Mouse (Mus musculus) cerebellum, postnatal 10 days (tissue): ENCODE results near the gene Hs3st1.
"Not testable (repeated sequence)": the region's sequence is repeated elsewhere in the genome, so short reads cannot be mapped to it uniquely, and the experiment has no call there.

ENCODE experiments used
- DNase-seq, 2 experiments: peaks; one replicate each; pipeline ENCODE4 v3.0.0; 2021; ENCODE audit warnings: mixed read lengths in 2 of 2

Gene Hs3st1

DNA sequence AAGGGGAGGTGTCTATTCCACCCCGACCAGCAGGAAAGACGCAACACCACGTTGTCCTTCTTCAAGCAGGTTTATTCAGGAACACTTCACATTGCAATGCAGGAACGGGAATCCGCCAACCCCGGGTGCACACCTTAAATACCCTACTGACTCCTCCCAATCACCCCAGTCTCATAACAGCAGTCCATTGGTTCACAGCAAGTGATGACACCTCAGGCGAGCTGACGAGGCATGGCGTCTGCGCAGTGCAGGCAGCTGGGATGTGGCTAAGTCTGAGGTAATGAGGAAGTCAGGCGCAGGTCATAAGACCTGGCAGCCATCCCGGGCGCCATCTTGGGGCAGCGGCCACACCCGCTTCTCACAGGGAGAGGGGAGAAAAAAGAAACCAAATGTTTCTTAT is at the start of gene Hs3st1:
Gene Hs3st1 (minus strand): TSS at position 101 of the 400 bp plus-strand sequence.
- DNase-seq: not testable (repeated sequence)

DNA sequence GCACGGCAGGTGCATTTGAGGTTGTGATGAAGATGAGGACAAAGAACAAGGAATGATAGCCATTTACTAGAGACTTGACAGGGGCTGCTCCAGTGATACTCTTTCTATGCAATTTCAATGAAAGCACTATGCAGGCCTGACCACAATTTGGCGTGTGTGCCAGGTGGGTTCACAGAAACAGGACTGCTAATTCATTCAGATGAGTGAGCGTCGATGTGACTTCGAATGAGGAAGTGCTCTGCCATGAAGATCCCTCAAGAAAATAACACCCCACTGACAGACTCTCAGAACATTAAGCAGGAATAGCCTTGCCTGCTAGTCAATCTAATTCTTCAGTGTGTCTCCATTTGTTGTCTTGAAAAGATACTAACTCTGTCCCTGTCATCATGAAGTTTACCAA is 49.4 kb upstream of the Hs3st1 start:
- no peak for DNase-seq

DNA sequence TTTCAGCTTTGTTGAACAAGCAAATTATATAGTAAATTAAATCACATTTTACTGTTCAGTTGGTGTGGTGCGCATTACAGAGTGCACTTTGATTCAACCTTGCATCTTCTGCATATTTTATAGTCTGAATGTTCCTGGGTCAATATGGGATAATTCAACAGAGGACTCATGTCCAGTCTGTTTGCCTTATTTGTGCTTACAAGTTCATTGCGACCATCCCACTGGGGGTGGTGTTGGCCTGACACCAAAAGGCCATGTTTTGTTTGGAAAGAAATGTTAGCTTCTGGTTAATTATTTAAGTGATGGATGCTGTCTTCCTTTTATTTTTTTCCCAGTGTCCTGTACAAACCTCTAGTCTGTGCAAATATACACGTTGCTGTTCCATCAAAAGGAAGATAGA is 48.7 kb upstream of the Hs3st1 start:
- peak; percentile 8 to 11 for DNase-seq

DNA sequence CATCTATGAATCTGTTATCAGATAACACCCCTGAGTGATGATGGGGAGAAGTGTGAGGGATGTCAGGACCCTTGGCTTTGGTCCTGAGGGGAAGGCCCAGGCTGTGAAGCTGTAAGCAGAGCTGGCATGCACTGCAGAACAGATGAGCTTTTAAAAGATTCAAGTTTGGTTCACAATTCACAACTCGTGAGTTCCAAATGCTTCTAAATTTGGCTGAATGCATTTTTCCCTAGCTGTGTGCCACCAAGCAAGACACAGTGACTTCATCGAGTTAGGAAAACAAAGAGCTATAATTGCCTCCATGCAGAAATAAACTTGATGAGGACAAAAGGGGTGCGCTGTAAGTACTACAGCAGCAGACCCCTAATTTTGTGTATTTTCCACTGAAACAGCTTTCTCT is 48.2 kb upstream of the Hs3st1 start:
- DNase-seq: peak in 1 of 2 experiments; percentile 3

DNA sequence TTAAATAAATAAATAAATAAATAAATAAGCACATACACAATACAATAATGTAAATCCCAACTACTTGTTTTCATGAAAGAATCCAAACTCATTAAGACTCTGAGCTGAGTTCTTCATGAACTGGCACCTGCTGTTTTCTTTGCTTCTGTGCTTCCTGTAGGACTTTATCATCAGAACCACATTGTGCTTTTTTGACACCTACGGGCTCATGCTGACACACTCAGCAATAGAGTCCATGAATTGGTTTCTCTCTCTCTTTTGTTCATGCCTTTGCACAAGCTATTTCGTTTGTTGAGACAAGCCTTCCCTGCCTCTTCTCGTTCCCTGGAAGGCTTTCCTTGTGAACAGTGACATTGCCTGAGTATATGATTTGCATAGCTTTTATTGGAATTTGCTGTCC is 46.8 kb upstream of the Hs3st1 start:
- DNase-seq: no peak

DNA sequence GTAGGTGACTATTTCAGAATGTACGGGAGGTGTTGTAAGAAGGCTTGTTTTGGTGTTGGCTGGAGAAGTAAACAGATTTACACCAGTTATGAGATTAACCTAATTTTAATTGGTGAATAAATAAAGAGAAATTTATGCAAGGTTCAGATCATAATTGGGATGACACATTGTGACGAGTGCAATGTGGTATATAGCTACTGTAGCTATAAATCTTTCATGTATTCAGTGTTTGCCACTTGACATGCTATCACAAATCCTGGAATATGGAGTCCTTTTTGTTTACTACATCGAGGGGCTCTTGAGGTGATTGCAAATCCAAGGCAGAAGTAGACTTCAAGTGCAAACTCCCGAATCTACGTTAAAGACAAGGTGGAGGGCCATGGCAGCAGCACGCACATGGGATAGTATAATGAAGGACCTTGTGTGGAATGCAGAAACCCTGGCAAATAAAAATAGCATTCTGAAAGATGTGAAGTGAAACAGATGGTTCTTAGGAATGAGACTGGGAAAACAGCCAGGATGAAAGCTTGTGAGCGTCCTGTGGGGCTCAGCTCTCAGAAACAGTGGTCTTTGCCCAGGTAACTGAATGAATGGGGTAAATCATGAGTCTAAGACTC is 21.9 kb upstream of the Hs3st1 start:
- peak; percentile 63 to 80 for DNase-seq

DNA sequence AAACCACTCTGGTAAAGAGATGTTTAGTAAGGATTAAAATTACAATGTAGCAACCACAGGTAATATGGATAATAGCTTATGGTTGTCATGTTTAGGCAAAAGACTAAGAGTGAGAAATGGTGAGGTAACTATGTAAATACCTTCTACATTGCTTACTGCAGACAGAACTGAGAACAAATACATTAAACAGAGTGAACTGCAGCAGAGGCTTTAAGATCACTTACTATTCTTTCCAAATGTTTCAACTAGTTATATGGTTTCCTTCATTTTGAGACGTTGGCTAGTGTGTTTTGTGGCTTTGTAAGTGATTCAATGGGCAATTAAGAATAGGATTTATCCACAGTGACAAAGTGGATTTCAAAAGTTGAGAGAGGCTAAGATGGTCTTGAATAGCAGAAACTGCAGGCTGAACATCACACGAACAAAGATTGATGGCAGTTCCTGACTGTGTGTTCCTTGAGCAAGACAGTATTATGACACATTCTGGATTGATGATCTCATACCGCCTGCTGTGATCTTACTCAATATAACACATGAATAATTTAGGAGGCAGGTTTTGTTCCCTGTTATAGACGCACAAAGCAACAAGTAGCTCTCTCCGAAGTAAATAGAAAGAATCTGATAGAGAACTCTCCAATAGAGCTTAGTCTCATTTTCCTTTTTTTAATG is 16.5 kb upstream of the Hs3st1 start:
- DNase-seq: no peak

DNA sequence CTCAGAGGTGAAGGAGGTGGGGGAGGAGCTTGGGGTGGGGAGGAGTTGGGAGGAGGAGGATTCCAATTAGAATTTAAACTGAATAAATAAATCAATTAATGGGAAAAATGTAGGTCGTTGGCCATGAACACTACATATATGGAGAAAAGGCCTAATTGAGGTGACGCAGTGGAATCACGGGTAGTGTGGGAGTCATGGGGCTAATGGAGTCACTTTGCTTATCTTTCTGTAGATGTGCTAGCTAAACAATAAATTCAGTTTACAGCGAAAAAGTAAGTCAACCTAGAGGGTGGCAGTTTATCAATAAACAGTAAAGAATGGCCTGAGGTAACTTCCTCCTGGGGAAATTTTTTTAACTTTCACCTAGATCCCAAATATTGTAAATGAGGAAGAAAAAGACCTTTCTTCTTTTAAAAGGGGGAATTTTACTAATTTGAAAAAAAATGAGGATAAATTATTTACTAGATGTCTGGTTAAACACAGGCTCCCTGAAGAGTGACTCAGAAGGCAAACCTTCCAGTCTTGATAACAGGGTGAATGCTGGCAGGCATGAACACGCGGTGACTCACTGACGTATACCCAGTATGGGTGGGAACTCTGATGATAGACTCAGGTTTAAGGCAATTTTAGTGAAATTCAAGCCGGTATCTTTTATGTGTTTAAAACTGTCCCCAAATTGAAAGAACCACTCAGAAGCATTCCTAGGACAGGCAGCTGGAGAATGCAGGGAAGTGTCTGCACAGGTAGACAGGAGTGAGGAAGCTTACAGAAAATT is 6.6 kb upstream of the Hs3st1 start:
- no peak for DNase-seq

DNA sequence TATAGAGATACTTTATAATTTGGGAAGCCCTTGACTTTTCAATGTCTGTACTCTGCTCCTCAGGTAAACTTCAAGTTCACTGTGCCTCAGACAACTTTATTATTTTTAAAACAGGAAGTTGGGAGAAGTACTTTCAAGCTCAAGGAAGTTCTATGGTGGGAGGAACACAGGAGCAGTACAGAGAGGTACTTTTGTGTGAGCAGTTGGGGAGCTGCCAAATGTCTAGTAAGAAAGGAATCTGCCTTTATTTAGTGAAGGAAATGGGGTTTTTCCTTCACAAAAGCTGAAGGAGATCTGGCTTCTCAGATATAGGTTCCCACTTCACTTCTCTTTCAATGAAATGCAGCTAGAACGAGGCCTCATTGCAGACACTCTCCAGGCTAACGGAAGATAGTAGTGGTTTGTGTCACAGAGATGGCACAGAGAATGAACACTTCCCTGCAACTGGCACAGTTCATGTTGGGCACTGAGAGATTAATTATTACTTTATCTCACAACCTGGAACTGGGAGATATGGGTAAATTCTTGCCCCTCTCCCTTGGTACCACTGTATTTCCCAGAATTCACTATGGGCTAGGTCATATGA is 3.7 kb upstream of the Hs3st1 start:
- DNase-seq: no peak

DNA sequence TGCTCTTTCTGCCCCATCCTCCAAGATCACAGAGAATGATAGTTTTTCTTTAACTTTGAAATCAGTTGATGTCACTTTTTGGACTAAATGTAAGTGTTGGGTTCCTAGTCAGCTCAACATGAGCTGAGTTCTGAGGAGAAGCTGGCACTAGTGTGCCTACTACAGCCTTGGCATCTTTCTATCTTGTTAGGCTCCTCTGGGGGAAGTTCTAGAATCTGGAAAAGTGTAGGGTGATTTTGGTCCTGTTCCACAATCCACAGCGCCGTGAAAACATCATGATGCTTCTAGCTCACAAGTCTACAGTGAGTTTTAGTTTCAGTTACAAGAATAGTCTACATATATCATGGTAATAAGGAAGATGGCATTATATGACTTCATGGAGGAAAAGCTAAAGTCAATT is 18.4 kb downstream of the Hs3st1 start:
- DNase-seq: no peak

DNA sequence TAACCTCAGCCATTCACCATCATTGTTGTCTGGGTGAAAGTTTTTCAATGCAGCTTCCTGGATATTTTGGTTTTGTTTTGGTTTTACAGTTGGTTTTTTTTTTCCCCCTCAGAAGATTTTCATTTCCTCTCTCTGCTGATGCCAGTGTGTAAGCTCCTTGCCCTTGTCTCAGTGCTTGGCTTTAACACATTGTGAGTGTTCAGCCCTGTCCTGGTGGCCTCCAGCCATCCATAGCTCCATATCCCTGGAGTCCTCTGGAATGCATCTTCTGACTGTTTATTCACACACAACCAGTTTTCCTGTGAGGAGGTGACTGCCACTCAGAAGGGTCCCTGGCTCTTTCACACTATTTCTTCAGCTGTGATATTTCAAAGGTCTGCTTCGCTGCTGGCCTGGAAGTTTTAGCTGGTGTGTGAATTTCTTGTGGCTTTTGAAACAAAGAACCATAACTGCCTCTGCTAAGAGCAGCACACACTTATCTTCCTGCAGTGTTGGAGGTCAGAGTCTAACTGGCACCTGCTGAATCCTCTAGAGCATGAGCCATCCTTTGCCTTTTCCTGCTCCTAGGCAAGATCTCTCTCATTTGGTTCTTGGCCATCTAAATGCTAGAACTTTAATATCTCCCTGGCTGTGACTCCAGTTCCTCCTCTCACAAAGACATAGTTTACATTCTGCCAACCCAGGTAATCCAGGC is 21.4 kb downstream of the Hs3st1 start:
- no peak for DNase-seq

DNA sequence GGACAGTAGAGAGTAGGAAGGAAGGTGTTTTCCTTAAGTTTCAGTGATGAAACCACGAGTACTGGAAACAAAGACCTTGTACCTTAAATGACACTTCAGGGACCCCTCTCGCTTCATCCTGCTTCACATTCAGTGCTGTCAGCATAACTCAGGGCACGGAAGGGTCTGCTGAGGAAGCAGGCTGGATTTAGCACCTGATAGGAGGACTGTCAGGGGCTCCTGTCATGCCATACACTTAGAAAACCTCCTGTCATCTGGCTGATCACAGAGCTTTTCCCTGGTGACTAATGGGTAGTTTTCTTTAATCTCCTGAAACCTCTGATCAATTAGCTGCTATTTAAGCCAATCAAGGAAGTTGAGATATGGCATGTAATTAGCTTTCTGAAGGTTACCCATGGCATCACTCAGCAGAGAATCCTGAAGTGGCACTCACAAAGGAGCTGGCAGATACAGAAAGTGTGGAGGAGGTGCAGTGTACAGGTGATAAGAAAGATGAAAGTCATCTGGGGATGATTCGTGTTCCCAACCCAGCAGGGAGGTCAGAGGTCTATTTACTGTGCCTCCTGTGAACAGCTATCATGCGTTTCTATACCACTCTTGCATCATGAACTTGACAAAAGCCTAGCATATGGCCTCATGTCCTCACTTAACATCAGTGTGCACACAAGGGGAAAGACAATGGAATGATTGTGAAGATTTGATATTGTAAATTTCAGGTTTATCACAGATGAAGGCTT is 22.1 kb downstream of the Hs3st1 start:
- no peak for DNase-seq

DNA sequence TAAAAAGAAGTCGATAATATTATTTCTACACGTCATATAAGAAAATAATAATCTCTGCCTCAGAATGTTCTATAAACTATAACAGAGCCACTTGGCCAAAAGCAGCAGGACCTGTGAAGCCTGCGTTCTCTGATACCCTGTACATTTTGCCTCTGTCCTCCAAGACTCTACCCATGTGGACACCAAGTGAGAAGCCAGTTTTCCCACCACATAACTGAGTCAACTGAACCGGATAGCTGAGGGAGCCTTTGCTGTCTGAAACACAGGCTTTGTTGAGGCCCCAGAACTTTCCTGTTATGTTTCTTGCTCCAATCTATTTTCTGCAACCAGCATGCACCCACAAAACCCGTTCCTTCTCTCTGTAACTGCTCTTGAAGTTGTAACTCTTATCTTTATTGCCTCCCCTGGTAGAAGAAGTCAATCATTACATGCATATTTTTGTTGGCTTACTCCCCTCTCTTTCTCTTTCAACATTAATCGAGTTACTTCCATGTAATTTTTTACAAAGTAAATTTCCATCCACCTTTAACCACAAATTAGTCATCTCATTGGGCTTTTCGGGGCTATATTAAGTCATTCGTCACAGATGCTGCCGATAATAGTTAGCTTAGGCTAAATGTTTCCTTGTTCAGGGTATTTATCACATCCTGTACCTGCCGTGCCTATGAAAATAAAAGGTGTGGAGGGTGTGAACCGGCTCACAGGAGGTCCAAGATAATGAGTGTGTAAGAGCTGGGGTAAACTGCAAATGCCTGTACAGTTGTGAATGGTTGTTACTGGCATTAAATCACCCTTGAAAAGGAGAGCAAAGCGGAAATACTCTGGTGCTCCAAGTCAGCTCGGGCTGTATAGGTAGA is 39.4 kb downstream of the Hs3st1 start:
- no peak for DNase-seq

DNA sequence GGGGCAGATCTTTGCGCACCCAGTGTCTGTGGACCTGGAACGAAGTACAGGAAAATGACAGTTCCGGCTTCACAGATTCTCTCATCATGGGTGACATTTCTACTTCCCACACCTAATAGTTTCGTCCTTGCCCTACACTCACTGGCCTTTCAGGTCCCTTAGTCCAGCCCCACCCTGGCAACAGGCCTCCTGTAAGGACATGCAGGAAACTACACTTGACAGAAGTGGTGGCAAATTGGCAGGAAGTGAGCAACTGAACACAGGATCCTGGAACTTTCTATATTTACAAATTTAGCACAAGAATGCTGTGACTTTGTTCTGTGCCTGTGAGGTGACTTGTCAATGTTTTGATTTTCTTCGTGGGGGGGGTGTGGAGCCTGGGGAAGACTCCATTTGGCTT is 40.1 kb downstream of the Hs3st1 start:
- no peak for DNase-seq

DNA sequence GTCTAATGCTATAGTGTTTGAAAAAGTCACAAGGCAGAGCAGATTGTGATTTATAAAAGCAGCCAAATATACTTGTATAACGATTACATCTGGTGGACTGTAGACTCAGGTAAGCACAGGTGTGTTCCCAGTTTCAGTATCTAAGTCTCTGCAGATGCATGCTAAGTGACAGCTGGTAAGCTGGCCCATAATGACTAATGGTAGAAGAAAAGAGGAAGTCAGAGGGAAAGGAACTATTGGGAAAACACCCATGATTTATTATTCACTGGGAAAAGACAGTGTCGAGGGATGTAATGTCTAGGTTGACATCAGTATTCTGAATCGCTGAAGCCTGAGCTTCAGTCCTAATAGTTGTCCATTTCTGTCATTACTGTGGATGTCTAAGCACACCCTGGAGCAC is 49.7 kb downstream of the Hs3st1 start:
- DNase-seq: no peak

DNA sequence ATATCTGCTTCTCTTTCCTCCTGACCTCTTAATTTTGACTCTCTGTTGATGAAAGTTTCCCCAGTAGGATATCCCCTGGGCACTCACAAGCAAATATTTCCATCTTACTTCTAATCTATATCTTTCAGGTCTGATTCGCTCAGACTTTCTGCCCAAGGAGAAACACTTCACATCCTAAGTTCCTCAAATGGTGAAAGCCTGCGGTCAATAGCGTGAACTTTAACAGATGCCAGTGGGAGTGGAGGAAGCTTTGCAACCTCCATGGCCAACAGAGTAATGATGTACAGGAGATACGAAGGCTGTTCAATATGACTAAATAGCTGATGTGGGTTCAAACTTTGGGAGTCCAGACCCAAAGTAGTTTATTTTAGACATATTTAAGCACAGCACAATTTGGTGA is 94.4 kb downstream of the Hs3st1 start:
- no peak for DNase-seq

DNA sequence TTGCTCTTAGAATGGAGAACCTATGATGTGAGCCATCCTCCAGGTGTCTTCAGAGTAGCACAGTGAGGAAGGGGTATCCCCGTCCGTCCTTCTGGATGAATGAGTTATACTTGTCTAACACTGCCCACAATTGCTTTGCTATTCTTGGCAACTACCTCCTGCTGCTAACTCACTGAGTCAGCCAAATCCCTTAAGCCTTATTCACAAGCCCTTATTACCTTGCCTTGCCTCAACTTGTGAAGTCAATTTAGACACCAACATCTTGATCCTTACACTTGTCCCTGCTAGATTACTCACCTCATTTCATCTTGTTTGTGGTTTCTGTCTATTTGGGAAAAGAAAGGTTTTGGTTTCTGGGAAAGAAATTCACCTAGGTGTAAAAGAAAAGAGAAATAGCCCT is 95.9 kb downstream of the Hs3st1 start:
- DNase-seq: no peak

DNA sequence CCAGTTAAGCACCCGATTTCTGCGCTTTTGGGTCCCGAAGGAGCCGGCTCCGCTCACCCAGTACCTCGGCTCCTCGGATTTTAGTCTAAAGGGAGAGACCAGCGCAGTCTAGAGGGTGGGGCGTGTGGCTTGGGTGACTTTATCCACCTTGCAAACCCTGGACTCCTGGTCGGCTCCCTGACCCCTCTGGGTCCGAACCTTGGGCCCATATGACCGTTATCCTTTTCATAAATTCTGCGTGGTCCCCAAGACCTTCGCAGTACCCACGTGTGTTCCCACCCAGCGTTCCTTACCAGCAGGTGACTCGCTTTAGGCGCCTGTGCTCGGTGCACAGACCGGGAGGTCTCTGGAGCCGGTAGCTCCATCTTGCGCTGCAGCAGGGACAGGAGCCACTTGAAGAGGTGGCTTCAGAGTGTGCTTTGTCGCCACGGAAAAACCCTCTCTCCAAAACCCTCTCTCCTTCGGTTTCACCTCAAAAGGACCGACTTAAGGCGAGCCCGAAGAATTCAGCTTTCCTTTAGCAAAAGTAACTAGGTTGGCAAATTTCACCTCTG is 110.4 kb downstream of the Hs3st1 start:
- DNase-seq: peak in 1 of 2 experiments; percentile 61

DNA sequence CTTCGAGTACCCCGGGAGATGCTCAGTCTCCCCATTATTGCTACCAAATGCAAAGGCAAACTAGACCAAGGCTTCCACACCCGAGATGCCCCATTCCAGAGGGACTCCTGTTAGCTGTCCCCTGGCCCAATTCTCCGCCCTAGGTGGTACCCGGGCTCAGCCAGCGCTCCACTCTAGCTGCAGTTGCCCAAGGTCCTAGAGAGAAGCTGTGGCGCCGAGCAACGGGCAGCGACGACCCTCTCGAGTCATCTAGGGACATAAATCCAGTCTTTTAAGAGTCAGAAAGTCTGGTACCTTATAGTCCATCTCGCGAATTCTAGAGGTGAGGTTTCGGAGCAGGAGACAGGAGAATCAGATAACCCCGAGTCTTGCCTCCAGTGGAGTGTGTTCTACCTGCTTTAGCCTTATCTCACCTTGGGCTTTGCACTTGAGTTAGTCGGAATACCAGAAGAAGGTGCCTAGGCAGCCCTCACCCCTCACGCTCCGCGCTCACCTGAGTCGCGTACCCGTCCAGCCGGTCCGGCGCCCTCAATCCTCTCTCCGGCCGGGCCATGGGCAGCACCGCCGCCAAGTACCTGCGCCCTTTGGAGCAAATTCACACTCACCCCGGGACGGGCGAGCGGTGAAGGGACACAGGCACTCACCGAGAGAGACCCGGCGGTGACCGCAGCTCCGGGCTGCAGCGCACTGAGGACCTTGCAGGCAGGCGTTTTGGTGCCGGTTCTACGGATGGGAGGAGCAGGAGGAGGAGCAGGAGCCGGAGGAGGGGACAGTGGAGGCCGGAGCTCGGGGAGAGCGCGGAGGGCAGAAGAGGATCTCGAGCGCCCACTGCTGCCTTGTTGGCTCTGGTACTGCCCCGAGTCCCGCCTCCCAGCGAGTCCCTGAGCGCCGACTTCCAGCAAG is 111.1 kb downstream of the Hs3st1 start:
- DNase-seq: peak; percentile 94 to 96
